Mouse (Mus musculus) ES-Bruce4 (cell line): ENCODE data around the gene Cfap299.

Experiments used
- CTCF ChIP-seq: IDR thresholded peaks from one replicate; pipeline ENCODE4 v1.8.1; 2011; ENCODE audit warnings: low read depth, low read length
- EP300 ChIP-seq: IDR thresholded peaks from 2 replicates; pipeline ENCODE4 v1.6.1; 2011; ENCODE audit warnings: low read depth, low read length; ENCODE audit not compliant: insufficient read depth

GRCm38 (mm10) chr5:98804761-98805160 lies 475.7 kb downstream of the Cfap299 start:
- no peak for TF ChIP-seq CTCF
- no peak for TF ChIP-seq EP300
